Mouse (Mus musculus) MEL (cell line): ENCODE results near the gene Kmt2d.

ENCODE experiments used
- CTCF ChIP-seq, 3 experiments: IDR thresholded peaks in 2 of 3; conservative IDR thresholded peaks in 1 of 3; 2 replicates each; pipeline ENCODE4 v1.5.1; 2011 to 2012; ENCODE audit warnings: low read length in 3 of 3, low read depth in 2 of 3, mild to moderate bottlenecking in 2 of 3, improper control_type of control experiment in 1 of 3, inconsistent platforms in 1 of 3, mixed read lengths in 1 of 3, moderate library complexity in 1 of 3; ENCODE audit not compliant: control insufficient read depth in 1 of 3, insufficient read depth in 1 of 3, poor library complexity in 1 of 3, severe bottlenecking in 1 of 3
- GABPA ChIP-seq: IDR thresholded peaks from 2 replicates; pipeline ENCODE4 v1.6.1; 2012; ENCODE audit warnings: low read depth, mild to moderate bottlenecking, inconsistent platforms, low read length, improper control_type of control experiment, moderate library complexity
- GATA1 ChIP-seq: IDR thresholded peaks from 2 replicates; pipeline ENCODE4 v1.6.1; 2011; ENCODE audit warnings: low read depth, low read length, improper control_type of control experiment
- MXI1 ChIP-seq: IDR thresholded peaks from 2 replicates; pipeline ENCODE4 v1.6.1; 2011; ENCODE audit warnings: mild to moderate bottlenecking, low read depth, low read length, improper control_type of control experiment
- POLR2A ChIP-seq, 2 experiments: IDR thresholded peaks; 2 replicates each; pipeline ENCODE4 v1.6.1; 2011 to 2012; ENCODE audit warnings: low read length in 2 of 2, mild to moderate bottlenecking in 2 of 2, control low read depth in 1 of 2, improper control_type of control experiment in 1 of 2, low read depth in 1 of 2, moderate library complexity in 1 of 2; ENCODE audit not compliant: control insufficient read depth in 1 of 2, insufficient read depth in 1 of 2, poor library complexity in 1 of 2
- RAD21 ChIP-seq: IDR thresholded peaks from 2 replicates; pipeline ENCODE4 v1.6.1; 2011; ENCODE audit warnings: mild to moderate bottlenecking, low read depth, low read length, improper control_type of control experiment
- SMC3 ChIP-seq: IDR thresholded peaks from 2 replicates; pipeline ENCODE4 v1.6.1; 2011; ENCODE audit warnings: low read depth, low read length, improper control_type of control experiment
- TBP ChIP-seq: IDR thresholded peaks from 2 replicates; pipeline ENCODE4 v1.8.0; 2011; ENCODE audit warnings: low read depth, low read length, improper control_type of control experiment

GRCm38 (mm10) chr15:98877331-98877730 is 6.3 kb upstream of the Kmt2d start:
- TF ChIP-seq GABPA, result no peak
- TF ChIP-seq RAD21, result peak; percentile 78
- TF ChIP-seq GATA1, result no peak
- no peak for TF ChIP-seq POLR2A (IDR thresholded peaks at IDR 0.05; ENCODE audit: control insufficient read depth in 1 of 2, insufficient read depth in 1 of 2, low read depth in 1 of 2, low read length in 2 of 2, poor library complexity in 1 of 2)
- 0 out of 2 replicates have a peak, but pooled peaks have one; percentile 26 for TF ChIP-seq TBP
- TF ChIP-seq SMC3, result peak; percentile 62
- peak; percentile 74 to 97 (median 93) for TF ChIP-seq CTCF (IDR thresholded peaks at IDR 0.05 in 2 of 3, conservative IDR thresholded peaks at IDR 0.05 in 1 of 3; ENCODE audit: control insufficient read depth in 1 of 3, insufficient read depth in 1 of 3, low read depth in 2 of 3, low read length in 3 of 3, poor library complexity in 1 of 3, severe bottlenecking in 1 of 3)
- TF ChIP-seq MXI1, result peak; percentile 39; the same call in 1 of the 2 replicates
